Mouse (Mus musculus): Measurements from ENCODE around the gene Axl.

- TF ChIP-seq GATA1 (IDR thresholded peaks at IDR 0.05; ENCODE audit: borderline replicate concordance, low read length) (no peak), FLI1 (IDR thresholded peaks at IDR 0.05; ENCODE audit: low read length) (no peak)
These were observed 14.0 kb upstream of the Axl start for GRCm38 (mm10) chr7:25802241-25803125.
